Mouse (Mus musculus) liver, adult 2 months (tissue): Measurements from ENCODE around the gene Borcs8. TPM values are rescaled to one million over a fixed set of nuclear protein-coding genes. Genes with fewer than 3 reads are reported as not detected.

Source experiments
- DNase-seq: peaks from one replicate; pipeline ENCODE4 v3.0.0-alpha.2; 2011; ENCODE audit warnings: low read depth, low spot score; ENCODE audit errors: extremely low read depth
- H3K27ac ChIP-seq: fragments of 200-500 bp; replicated peaks from 2 replicates; pipeline ENCODE4 v1.5.1; 2012; ENCODE audit warnings: low read depth, mild to moderate bottlenecking, control low read depth, inconsistent platforms, low read length; ENCODE audit not compliant: insufficient read depth
- H3K27me3 ChIP-seq: fragments of 200-500 bp; 2 replicates; pipeline ENCODE4 v1.6.1; 2012; ENCODE audit warnings: mild to moderate bottlenecking, moderate library complexity, low read length, inconsistent platforms; ENCODE audit not compliant: control insufficient read depth, insufficient read depth
- H3K36me3 ChIP-seq: fragments of 200-500 bp; 2 replicates; pipeline ENCODE4 v1.6.1; 2012; ENCODE audit warnings: low read length, inconsistent platforms; ENCODE audit not compliant: control insufficient read depth, insufficient read depth
- H3K4me1 ChIP-seq: fragments of 200-500 bp; 2 replicates; pipeline ENCODE4 v1.6.1; 2011; ENCODE audit warnings: low read length; ENCODE audit not compliant: control insufficient read depth, insufficient read depth
- H3K4me3 ChIP-seq: fragments of 200-500 bp; 2 replicates; pipeline ENCODE4 v1.5.1; 2011; ENCODE audit warnings: low read depth, mild to moderate bottlenecking, control low read depth, low read length, moderate library complexity; ENCODE audit not compliant: insufficient read depth
- H3K79me2 ChIP-seq: fragments of 200-500 bp; 2 replicates; pipeline ENCODE4 v1.6.1; 2012; ENCODE audit warnings: inconsistent platforms, mild to moderate bottlenecking, low read length, moderate library complexity; ENCODE audit not compliant: control insufficient read depth, insufficient read depth
- H3K9ac ChIP-seq: fragments of 200-500 bp; 2 replicates; pipeline ENCODE4 v1.6.1; 2012; ENCODE audit warnings: low read depth, mild to moderate bottlenecking, control low read depth, inconsistent platforms, low read length
- CTCF ChIP-seq: fragments of 200-500 bp; IDR thresholded peaks from 2 replicates; pipeline ENCODE4 v1.5.1; 2011; ENCODE audit warnings: low read depth, low read length, control low read depth
- POLR2A ChIP-seq: fragments of 200-500 bp; IDR thresholded peaks from 2 replicates; pipeline ENCODE4 v1.6.1; 2011; ENCODE audit warnings: low read length, control low read depth; ENCODE audit not compliant: insufficient read depth; ENCODE audit errors: extremely low read depth
- WGBS: fragments of 180-500 bp; shearing (Covaris S2); methylation state at CpG from one replicate; pipeline ENCODE4 v1.1.7; 2018; 5-methylcytosine and 5-hydroxymethylcytosine counted together
- polyA plus RNA-seq: library from polyadenylated mRNA; depleted of rRNA; stranded (reverse); fragments of >200 nt; gene quantifications from 2 replicates; pipeline ENCODE4 v1.2.3, GENCODE M21; 2012
- total RNA-seq: library from RNA; depleted of rRNA; stranded (reverse); fragments of >200 nt; gene quantifications from 2 replicates; pipeline ENCODE4 v1.2.3, GENCODE M21; 2014

Borcs8 gene
- total and polyA plus RNA-seq, 2 experiments, result 20.7 to 53.4 TPM

- peak; percentile 35 for DNase-seq
- Histone ChIP-seq H3K27me3 (no peaks in the 10 kb centered on the region), H3K27ac (no peak overlapping the region), H3K9ac (no peak overlapping the region), H3K36me3 (no peaks in the 10 kb centered on the region), H3K4me1 (no peaks in the 10 kb centered on the region), H3K4me3 (no peak overlapping the region), H3K79me2 (no peaks in the 10 kb centered on the region)
- no peak for TF ChIP-seq CTCF
- no peak for TF ChIP-seq POLR2A
- 16% methylated on average over 22 of the region's 22 CpGs for WGBS
Measured at GRCm38 (mm10) chr8:70152537-70153257, 13.4 kb downstream of the Borcs8 start.

- Histone ChIP-seq H3K27me3 (no peaks in the 10 kb centered on the region), H3K27ac (no peak overlapping the region), H3K4me1 (no peaks in the 10 kb centered on the region), H3K4me3 (no peak overlapping the region), H3K36me3 (no peaks in the 10 kb centered on the region), H3K9ac (no peak overlapping the region), H3K79me2 (no peaks in the 10 kb centered on the region)
- no peak for DNase-seq
- 100% methylated on average over 1 of the region's 1 CpGs for WGBS
- TF ChIP-seq CTCF, result no peak
- TF ChIP-seq POLR2A, result no peak
Measured at GRCm38 (mm10) chr8:70157240-70157800, 18.0 kb downstream of the Borcs8 start.

GRCm38 (mm10) chr8:70158069-70158853, 19.0 kb downstream of the Borcs8 start:
- Histone ChIP-seq H3K4me1 (no peaks in the 10 kb centered on the region), H3K36me3 (no peaks in the 10 kb centered on the region), H3K79me2 (no peaks in the 10 kb centered on the region), H3K27ac (no peak overlapping the region), H3K9ac (peak overlapping the region; percentile 35), H3K27me3 (no peaks in the 10 kb centered on the region), H3K4me3 (peak overlapping the region; percentile 43)
- no peak for TF ChIP-seq POLR2A
- TF ChIP-seq CTCF, result no peak
- WGBS, result 15% methylated on average over 40 of the region's 40 CpGs
- DNase-seq, result no peak

- H3K4me3 ChIP-seq, result no peak overlapping the region
Measured at GRCm38 (mm10) chr8:70159211-70159610, 19.9 kb downstream of the Borcs8 start.

GRCm38 (mm10) chr8:70160015-70160414, 20.7 kb downstream of the Borcs8 start:
- Histone ChIP-seq H3K27ac (no peak overlapping the region), H3K79me2 (no peaks in the 10 kb centered on the region), H3K27me3 (no peaks in the 10 kb centered on the region), H3K9ac (no peak overlapping the region), H3K4me1 (no peaks in the 10 kb centered on the region), H3K36me3 (no peaks in the 10 kb centered on the region), H3K4me3 (no peak overlapping the region)
- TF ChIP-seq POLR2A (no peak), CTCF (no peak)
- WGBS, result 80% methylated on average over 13 of the region's 13 CpGs
- no peak for DNase-seq

More at GRCm38 (mm10) chr8:70159211-70159610, 19.9 kb downstream of the Borcs8 start:
- H3K4me1 ChIP-seq, result no peaks in the 10 kb centered on the region
- H3K27me3 ChIP-seq, result no peaks in the 10 kb centered on the region
- TF ChIP-seq CTCF (no peak), POLR2A (no peak)
- 71% methylated on average over 4 of the region's 4 CpGs for WGBS
- H3K36me3 ChIP-seq, result no peaks in the 10 kb centered on the region
- no peak overlapping the region for H3K9ac ChIP-seq
- DNase-seq, result no peak
- H3K79me2 ChIP-seq, result no peaks in the 10 kb centered on the region
- H3K27ac ChIP-seq, result no peak overlapping the region
